Mouse (Mus musculus) CD4-positive naive resting alpha-beta T cell, adult 57 days (primary cell): ENCODE measurements around the gene Ngly1. TPM values are rescaled to one million over a fixed set of nuclear protein-coding genes. Genes with fewer than 3 reads are reported as not detected.

Source experiments
- total RNA-seq: library from RNA; stranded (reverse); gene quantifications from one replicate; pipeline ENCODE4 v1.2.4, GENCODE M21; 2023

The Ngly1 gene
- total RNA-seq, result 56.6 TPM

GRCm38 (mm10) chr14:16249171-16249874, at the start of gene Ngly1, which contains the start of gene Oxsm:
Ngly1 (plus strand) TSS chr14:16249280.
Oxsm (minus strand) TSS chr14:16249808.

Other genes starting within 250 kb of the Ngly1 start
- 5.5 TPM for gene Oxsm, start 528 bp downstream of the Ngly1 start, total RNA-seq
- gene Top2b, start 115.9 kb downstream of the Ngly1 start, total RNA-seq, result 198 TPM